Mouse (Mus musculus) 416B (cell line): ENCODE data around the gene Gm20671.
"Not testable (repeated sequence)": the region's sequence is repeated elsewhere in the genome, so short reads cannot be mapped to it uniquely, and the experiment has no call there.

Experiments used
- DNase-seq: peaks from one replicate; pipeline ENCODE4 v3.0.0; 2011; ENCODE audit warnings: low read depth

Gm20671 gene

DNA sequence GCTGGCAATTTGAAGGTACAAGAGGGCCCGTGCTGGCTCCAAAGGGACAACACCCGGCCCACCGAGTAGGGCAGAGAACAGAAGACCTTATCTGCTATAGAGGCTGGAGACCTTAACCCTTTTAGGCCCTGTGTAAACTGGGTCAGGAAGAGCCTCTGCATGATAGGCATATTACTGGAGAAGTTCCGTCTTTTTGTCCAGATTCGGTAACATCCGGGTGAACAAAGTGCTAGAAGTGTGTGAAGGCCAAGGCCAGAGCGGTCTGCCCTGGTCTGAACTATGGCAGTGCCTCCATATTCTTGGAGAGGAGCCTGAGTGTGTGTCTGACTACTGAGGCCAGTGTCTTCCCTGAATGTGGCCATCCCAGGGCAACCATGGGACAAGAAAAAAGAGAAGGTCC, at the start of gene Gm20671:
TSS of gene Gm20671 (minus strand) at position 101 of the 400 bp plus-strand sequence.
- no peak for DNase-seq

DNA sequence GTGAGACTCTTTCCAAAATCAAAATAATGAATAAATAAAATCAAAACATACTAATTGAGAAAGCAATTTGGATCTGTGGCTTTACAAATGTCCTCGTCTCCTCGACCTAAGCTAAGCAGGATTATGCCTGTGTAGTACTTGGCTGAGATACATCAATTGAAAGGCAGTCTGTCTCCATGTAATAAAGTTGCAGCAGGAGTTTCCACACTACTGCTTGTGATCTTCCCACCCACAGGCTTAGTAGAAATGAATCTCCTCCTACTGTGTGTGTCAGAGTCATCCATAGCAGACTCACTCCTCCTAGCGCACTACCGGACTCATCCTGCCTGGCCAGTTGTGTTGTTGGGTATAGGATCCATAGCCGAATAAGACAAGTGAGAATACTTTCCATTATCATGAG, 45.4 kb upstream of the Gm20671 start:
- no peak for DNase-seq

DNA sequence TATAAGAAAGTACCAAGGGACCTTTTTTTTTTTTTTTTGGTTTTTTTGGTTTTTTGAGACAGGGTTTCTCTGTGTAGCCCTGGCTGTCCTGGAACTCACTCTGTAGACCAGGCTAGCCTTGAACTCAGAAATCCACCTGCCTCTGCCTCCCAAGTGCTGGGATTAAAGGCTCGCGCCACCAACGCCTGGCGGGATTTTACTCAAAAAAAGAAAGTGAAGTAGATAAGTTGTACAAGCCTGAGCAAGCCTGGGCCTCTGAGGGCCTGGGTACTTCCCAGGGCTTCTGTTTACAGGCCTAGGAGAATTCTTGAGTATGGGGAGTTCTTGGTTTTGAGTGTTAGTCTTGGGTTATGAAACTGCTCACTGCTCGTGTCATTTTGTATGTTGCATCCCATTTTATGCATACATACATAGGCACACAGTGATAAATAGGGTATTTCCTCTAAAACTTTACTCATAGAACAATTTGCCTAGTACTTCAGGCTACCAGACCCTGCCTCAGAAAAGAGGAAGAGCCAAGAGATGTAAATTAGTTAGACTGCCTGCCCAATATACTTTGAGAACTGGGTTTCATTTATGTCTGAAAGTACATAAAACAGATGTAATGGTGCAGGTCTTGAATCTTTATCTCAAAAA, 42.6 kb upstream of the Gm20671 start:
- no peak for DNase-seq

- DNase-seq: peak; percentile 92
Measured at GRCm38 (mm10) chr5:32863253-32864228, 36.6 kb upstream of the Gm20671 start, which contains the start of gene Depdc5. Depdc5 (plus strand) TSS chr5:32863701.

DNA sequence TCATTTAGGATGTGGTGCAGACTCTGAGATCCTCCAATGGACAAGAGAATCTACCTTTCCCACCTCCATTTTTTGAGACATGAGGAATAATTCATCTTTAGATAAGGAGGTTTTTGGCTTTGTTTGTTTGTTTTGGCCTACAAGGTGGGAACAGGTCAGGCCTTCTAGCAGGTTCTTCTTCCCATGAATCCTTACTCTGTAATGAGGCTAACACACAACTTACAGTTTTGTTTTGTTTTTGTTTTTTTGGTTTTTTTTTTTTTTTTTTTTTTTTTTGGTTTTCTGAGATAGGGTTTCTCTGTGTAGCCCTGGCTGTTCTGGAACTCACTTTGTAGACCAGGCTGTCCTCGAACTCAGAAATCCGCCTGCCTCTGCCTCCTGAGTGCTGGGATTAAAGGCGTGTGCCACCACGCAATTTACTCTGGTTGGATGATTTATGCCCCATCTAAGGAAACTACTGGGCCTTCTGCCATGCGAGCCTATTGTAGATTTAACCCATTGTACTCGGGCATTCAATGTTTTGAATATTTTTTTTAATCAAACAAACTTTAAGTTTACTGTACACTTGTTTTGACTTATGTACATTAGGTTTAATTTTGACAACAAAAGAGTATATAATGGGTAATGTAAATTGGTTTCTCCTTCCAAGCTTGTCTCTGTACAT, 35.7 kb upstream of the Gm20671 start:
- DNase-seq: peak; percentile 52

GRCm38 (mm10) chr5:32861082-32861481, 34.2 kb upstream of the Gm20671 start:
- no peak for DNase-seq

GRCm38 (mm10) chr5:32857781-32858220, 30.9 kb upstream of the Gm20671 start:
- DNase-seq: no peak

GRCm38 (mm10) chr5:32855274-32855673, 28.4 kb upstream of the Gm20671 start:
- not testable (repeated sequence) for DNase-seq

DNA sequence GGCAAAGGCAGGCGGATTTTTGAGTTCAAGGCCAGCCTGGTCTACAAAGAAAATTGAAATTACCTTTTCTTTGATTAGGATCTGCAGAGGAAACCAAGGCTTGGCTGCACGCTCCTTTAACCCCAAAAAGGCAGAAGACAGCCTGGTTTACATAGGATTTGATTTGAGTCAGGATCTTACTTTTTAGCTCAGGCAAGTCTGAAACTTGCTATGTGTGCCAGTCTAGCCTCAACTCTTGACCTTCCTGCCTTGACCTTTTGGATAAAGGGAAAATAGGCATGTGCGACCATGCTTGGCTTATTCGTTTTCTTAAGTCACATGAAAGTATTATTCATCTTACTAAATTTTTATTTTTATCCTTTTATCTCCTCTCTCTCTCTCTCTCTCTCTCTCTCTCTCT, 27.9 kb upstream of the Gm20671 start:
- no peak for DNase-seq

GRCm38 (mm10) chr5:32853731-32854507, 27.0 kb upstream of the Gm20671 start, which contains the start of gene Prr14l:
Prr14l (minus strand) TSS chr5:32854256.
- peak; percentile 96 for DNase-seq

- peak; percentile 57 for DNase-seq
Measured at GRCm38 (mm10) chr5:32852026-32852425, 25.1 kb upstream of the Gm20671 start.

- DNase-seq: not testable (repeated sequence)
Measured at GRCm38 (mm10) chr5:32849580-32849979, 22.7 kb upstream of the Gm20671 start.

- DNase-seq: no peak
Measured at GRCm38 (mm10) chr5:32849178-32849577, 22.3 kb upstream of the Gm20671 start.

- no peak for DNase-seq
Measured at GRCm38 (mm10) chr5:32840029-32840428, 13.1 kb upstream of the Gm20671 start.

- DNase-seq: no peak
Measured at GRCm38 (mm10) chr5:32836976-32837375, 10.1 kb upstream of the Gm20671 start.

GRCm38 (mm10) chr5:32834497-32834896, 7.6 kb upstream of the Gm20671 start:
- peak; percentile 82 for DNase-seq

DNA sequence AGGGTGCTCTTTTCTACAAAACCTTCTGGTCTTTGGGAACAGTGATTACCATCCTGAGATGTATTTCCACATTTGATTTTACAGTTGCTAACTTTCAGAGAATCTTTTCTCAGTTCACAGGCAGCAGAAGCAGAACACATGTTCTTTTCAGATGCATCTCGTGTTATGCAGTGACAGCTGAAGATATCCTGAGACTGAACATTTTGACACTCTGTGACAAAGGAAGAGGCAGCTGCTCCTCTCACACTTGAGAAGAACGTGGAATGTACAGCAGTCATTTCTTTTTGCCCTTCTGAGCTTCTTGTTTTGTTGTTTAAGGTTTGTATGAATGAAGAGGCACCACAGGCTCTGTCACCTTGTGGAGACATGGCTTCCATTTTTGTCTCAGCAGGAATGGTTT, 3.1 kb upstream of the Gm20671 start:
- DNase-seq: no peak

DNA sequence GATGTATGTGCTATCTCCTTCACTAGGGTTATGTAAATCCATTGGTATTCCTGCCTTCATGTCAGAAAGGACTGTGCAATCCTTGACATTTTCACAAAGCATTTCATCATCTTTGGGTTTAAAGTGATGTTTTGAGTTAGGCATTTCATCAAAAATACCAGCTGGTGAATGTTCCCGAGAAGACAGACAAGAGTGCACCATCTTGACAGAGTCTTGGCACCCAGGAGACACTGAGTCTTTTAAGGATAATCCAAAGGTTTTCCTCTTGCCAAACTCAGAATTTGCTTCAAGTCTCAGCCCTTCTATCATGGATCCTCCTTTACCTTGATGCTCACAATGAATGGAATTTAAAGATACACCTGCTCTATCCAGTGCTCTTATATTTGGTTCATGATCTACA, 1.9 kb upstream of the Gm20671 start:
- not testable (repeated sequence) for DNase-seq

GRCm38 (mm10) chr5:32820471-32820870, 6.4 kb downstream of the Gm20671 start:
- no peak for DNase-seq

DNA sequence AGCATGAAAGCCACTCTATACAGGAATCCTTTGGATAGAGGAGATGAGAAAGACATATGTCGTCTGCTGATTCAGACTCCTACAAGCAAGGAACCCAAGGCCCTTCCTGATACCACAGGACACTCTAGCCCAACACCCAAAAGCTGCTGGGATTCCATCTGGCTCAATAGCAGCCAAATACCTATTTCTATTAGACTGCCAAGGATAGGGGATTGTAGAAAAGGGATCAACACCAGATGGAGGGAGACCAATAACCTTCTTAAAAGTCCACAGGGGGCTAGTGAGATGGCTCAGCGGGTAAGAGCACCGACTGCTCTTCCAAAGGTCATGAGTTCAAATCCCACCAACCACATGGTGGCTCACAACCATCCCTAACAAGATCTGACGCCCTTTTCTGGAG, 11.5 kb downstream of the Gm20671 start:
- DNase-seq: no peak

DNA sequence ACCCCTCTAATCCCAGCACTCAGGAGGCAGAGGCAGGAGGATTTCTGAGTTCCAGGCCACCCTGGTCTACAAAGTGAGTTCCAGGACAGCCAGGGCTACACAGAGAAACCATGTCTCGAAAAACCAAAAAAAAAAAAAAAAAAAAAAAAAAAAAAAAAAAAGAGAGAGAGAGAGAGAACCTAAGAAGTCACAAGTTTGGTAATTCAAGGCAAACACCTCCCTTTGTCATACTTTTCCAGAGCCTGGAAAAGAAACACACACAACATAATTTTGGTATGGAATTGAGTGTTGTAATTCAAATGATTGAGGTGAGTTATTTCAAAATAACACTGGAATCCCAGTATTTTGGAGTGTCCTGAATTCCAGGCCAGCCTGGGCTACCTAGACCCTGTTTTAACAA, 40.5 kb downstream of the Gm20671 start:
- not testable (repeated sequence) for DNase-seq
